Mouse (Mus musculus) limb, embryonic 14.5 days (tissue): ENCODE data around the gene Begain. TPM values are rescaled to one million over a fixed set of nuclear protein-coding genes. Genes with fewer than 3 reads are reported as not detected.

Experiments used
- ATAC-seq: fragments of 200-750 bp; cut with Nextera tagmentation; 2 replicates; pipeline ENCODE4 v1.8.0; 2017; ENCODE audit warnings: low read depth, moderate number of reproducible peaks, moderate TSS enrichment; ENCODE audit not compliant: low FRiP score
- DNase-seq: peaks from one replicate; pipeline ENCODE4 v3.0.0-alpha.2; 2015; ENCODE audit warnings: low spot score
- H3K27ac ChIP-seq: fragments of 300-500 bp; sonication (generic); replicated peaks from 2 replicates; pipeline ENCODE4 v1.5.1; 2014; ENCODE audit warnings: low read depth, mild to moderate bottlenecking, low read length, moderate library complexity, mixed read lengths
- H3K27me3 ChIP-seq: fragments of 300-500 bp; sonication (generic); 2 replicates; pipeline ENCODE4 v1.6.1; 2014; ENCODE audit warnings: low read length, mixed read lengths; ENCODE audit not compliant: control insufficient read depth, insufficient read depth
- H3K36me3 ChIP-seq: fragments of 300-500 bp; sonication (generic); 2 replicates; pipeline ENCODE4 v1.6.1; 2014; ENCODE audit warnings: mild to moderate bottlenecking, low read length, moderate library complexity, mixed read lengths; ENCODE audit not compliant: control insufficient read depth, insufficient read depth
- H3K4me1 ChIP-seq: fragments of 300-500 bp; sonication (generic); 2 replicates; pipeline ENCODE4 v1.6.1; 2014; ENCODE audit warnings: antibody characterized with exemption, low read length, mixed read lengths; ENCODE audit not compliant: control insufficient read depth, insufficient read depth
- H3K4me2 ChIP-seq: fragments of 300-500 bp; sonication (generic); replicated peaks from 2 replicates; pipeline ENCODE4 v1.6.1; 2014; ENCODE audit warnings: low read depth, mild to moderate bottlenecking, low read length, moderate library complexity; ENCODE audit not compliant: severe bottlenecking
- H3K4me3 ChIP-seq: fragments of 300-500 bp; sonication (generic); replicated peaks from 2 replicates; pipeline ENCODE4 v1.5.1; 2014; ENCODE audit warnings: low read length
- H3K9ac ChIP-seq: fragments of 300-500 bp; sonication (generic); 2 replicates; pipeline ENCODE4 v1.6.1; 2014; ENCODE audit warnings: mild to moderate bottlenecking, low read depth, low read length, moderate library complexity; ENCODE audit not compliant: severe bottlenecking
- H3K9me3 ChIP-seq: fragments of 300-500 bp; sonication (generic); 2 replicates; pipeline ENCODE4 v1.6.1; 2016; ENCODE audit warnings: low read length; ENCODE audit not compliant: control insufficient read depth
- POLR2A ChIP-seq: fragments of 200-500 bp; IDR thresholded peaks from 2 replicates; pipeline ENCODE4 v1.8.0; 2012; ENCODE audit warnings: inconsistent platforms, mild to moderate bottlenecking, moderate library complexity, borderline replicate concordance; ENCODE audit not compliant: insufficient read depth, insufficient read length; ENCODE audit errors: extremely low read depth
- WGBS: fragments of 180-500 bp; shearing (Covaris S2); extraction: QIAGEN DNeasy Blood & Tissue Kit; methylation state at CpG from one replicate; pipeline ENCODE4 v1.1.7; 2014; 5-methylcytosine and 5-hydroxymethylcytosine counted together
- polyA plus RNA-seq, 2 experiments: library from polyadenylated mRNA; depleted of rRNA in 1 of 2; stranded (reverse) in 1 of 2; unstranded in 1 of 2; fragments of >200 nt; fragmentation: Nextera tagmentation in 1 of 2; extraction: Ambion mirVana in 1 of 2; gene quantifications; 2 replicates each; pipeline versions ENCODE4 v1.2.1 to v1.2.3; 2012 to 2014

Begain gene
- polyA plus RNA-seq, 2 experiments: 16.5 to 45.0 TPM

GRCm38 (mm10) chr12:109039311-109039710 lies 28.7 kb downstream of the Begain start:
- DNase-seq (no peak), ATAC-seq (no peak)
- no peak overlapping the region for H3K4me2 ChIP-seq
- no peak overlapping the region for H3K27ac ChIP-seq
- H3K4me1 ChIP-seq: no peaks in the 10 kb centered on the region
- WGBS: 33% methylated on average over 6 of the region's 7 CpGs
- H3K9ac ChIP-seq: no peak overlapping the region
- H3K4me3 ChIP-seq: no peak overlapping the region
- H3K36me3 ChIP-seq: no peaks in the 10 kb centered on the region
- no peak for TF ChIP-seq POLR2A
- no peaks in the 10 kb centered on the region for H3K9me3 ChIP-seq
- 0 out of 2 replicates have a peak, but pooled peaks cover 4% of the 10 kb centered on the region for H3K27me3 ChIP-seq

- Histone ChIP-seq H3K4me3 (no peak overlapping the region), H3K27me3 (peaks cover 12% of the 10 kb centered on the region), H3K27ac (no peak overlapping the region), H3K9ac (no peak overlapping the region), H3K4me2 (no peak overlapping the region), H3K36me3 (no peaks in the 10 kb centered on the region), H3K4me1 (no peaks in the 10 kb centered on the region), H3K9me3 (peaks cover 7% of the 10 kb centered on the region; the same call in 1 of the 2 replicates)
- 55% methylated on average over 14 of the region's 14 CpGs for WGBS
- ATAC-seq (no peak), DNase-seq (no peak)
- no peak for TF ChIP-seq POLR2A
Observed at GRCm38 (mm10) chr12:109038179-109038819, 29.7 kb downstream of the Begain start.

GRCm38 (mm10) chr12:109037026-109037425 lies 31.0 kb downstream of the Begain start:
- Histone ChIP-seq H3K4me2 (no peak overlapping the region), H3K27me3 (peaks cover 25% of the 10 kb centered on the region), H3K9me3 (peaks cover 8% of the 10 kb centered on the region; the same call in 1 of the 2 replicates), H3K4me3 (no peak overlapping the region), H3K27ac (no peak overlapping the region), H3K4me1 (no peaks in the 10 kb centered on the region), H3K36me3 (no peaks in the 10 kb centered on the region), H3K9ac (no peak overlapping the region)
- DNase-seq: no peak
- no peak for TF ChIP-seq POLR2A
- WGBS: 66% methylated on average over 2 of the region's 2 CpGs
- no peak for ATAC-seq

- H3K36me3 ChIP-seq: peaks cover 2% of the 10 kb centered on the region; the same call in 1 of the 2 replicates
Observed at GRCm38 (mm10) chr12:109023780-109024179, 44.2 kb downstream of the Begain start.

GRCm38 (mm10) chr12:109022966-109023365 lies 45.1 kb downstream of the Begain start:
- no peak for DNase-seq
- Histone ChIP-seq H3K4me3 (no peak overlapping the region), H3K9me3 (no peaks in the 10 kb centered on the region), H3K27me3 (no peaks in the 10 kb centered on the region), H3K27ac (no peak overlapping the region), H3K4me1 (0 out of 2 replicates have a peak, but pooled peaks cover 3% of the 10 kb centered on the region), H3K4me2 (no peak overlapping the region), H3K36me3 (peaks cover 2% of the 10 kb centered on the region; the same call in 1 of the 2 replicates), H3K9ac (no peak overlapping the region)
- no peak for ATAC-seq
- 81% methylated on average over 5 of the region's 5 CpGs for WGBS
- TF ChIP-seq POLR2A: no peak

More at GRCm38 (mm10) chr12:109023780-109024179, 44.2 kb downstream of the Begain start:
- no peak for TF ChIP-seq POLR2A
- Histone ChIP-seq H3K9ac (no peak overlapping the region), H3K27ac (no peak overlapping the region), H3K4me2 (no peak overlapping the region), H3K4me1 (0 out of 2 replicates have a peak, but pooled peaks cover 3% of the 10 kb centered on the region), H3K4me3 (no peak overlapping the region), H3K27me3 (no peaks in the 10 kb centered on the region), H3K9me3 (no peaks in the 10 kb centered on the region)
- no peak for ATAC-seq
- WGBS: 69% methylated on average over 9 of the region's 9 CpGs
- no peak for DNase-seq
